Mouse (Mus musculus): ENCODE measurements at regions not wholly inside any gene's neighbourhood (a gene's known extent, or its start where the extent isn't known, plus 50 kb on each side); places are given as distances from the start of the nearest gene placed in this dataset.

DNA sequence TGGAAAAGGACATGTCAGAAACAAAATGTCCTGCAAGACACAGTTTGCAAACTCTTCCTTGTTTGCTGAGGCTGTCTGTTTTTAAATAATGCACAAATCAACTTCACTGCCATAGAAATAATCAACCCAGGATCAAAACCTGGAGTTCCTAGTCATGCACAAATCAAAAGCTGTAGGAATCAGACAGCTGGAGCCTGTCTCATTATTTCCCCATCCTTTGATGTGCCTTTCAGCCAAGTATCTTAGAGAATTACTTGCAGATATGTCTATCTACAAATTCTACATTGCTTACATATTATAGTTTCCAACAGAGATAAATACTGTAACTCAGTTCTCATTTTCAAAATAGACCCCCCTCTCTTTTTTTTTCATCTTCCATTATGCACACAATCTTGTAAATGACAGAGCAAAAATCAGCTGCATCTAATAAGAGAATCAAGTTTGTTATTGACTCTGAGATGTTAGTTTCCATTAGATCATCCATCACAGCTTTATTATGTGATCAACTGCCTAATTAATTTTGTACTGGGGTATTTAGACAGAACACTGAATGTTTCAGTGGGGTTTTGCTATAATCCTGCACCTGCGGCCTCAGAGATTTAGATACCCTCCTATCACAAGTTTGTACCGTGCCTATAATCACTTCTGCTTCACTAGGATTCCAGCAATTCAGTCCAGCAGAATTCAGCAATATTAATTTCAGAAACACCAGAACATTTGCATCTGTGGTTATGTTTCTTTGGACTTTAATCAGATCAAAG is 798.9 kb upstream of the Tenm2 start:
- Histone ChIP-seq H3K27ac (ENCODE audit: insufficient read depth, low read depth, low read length, poor library complexity, severe bottlenecking) (no peak overlapping the region), H3K36me3 (ENCODE audit: control insufficient read depth, insufficient read depth, low read length, poor library complexity, severe bottlenecking) (no peaks in the 10 kb centered on the region), H3K4me3 (ENCODE audit: insufficient read depth in 1 of 2, low read depth in 1 of 2, low read length in 2 of 2, poor library complexity in 1 of 2, severe bottlenecking in 1 of 2) (no peak overlapping the region), H3K9ac (ENCODE audit: insufficient read depth, low read depth, low read length, poor library complexity, severe bottlenecking) (no peak overlapping the region), H3K4me1 (ENCODE audit: control insufficient read depth in 2 of 2, insufficient read depth in 2 of 2, low read length in 2 of 2, poor library complexity in 1 of 2) (no peaks in the 10 kb centered on the region), H3K9me3 (ENCODE audit: control insufficient read depth, insufficient read depth, low read depth, low read length) (no peaks in the 10 kb centered on the region)
- in situ Hi-C loops (cut with MboI; ENCODE audit: low sequenced_read_pairs in 2 of 2, unreplicated experiment in 2 of 2): no loop called here
- TF ChIP-seq MAFK (IDR thresholded peaks at IDR 0.05; ENCODE audit: insufficient read depth, low read depth, low read length) (no peak), ZNF384 (IDR thresholded peaks at IDR 0.05; ENCODE audit: low read depth, low read length) (no peak), HCFC1 (IDR thresholded peaks at IDR 0.05; ENCODE audit: borderline replicate concordance, insufficient read depth, low read length) (no peak), ZC3H11A (IDR thresholded peaks at IDR 0.05; ENCODE audit: borderline replicate concordance, low read depth, low read length) (no peak), CHD2 (IDR thresholded peaks at IDR 0.05; ENCODE audit: low read depth, low read length) (no peak)
- DNase-seq (ENCODE audit: low read depth, low spot score): no peak

DNA sequence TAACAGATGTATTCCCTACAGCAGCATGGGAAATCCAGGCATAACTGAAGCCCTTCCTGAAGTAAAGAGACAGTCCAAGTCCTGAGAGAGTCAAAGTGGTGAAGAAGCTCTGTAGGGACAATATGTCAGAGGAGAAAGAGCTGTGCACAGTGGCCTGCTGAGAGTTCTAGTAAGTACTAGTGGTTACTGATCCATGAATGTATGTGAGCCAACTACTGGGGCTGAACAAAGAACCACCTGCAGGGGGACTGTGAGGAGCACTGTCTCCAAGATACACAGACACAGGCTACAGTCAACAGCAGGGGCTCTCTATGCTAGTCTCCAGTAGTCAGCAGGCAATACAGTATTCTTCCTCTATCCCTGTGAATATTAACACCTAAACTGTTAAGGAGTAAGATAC is 785.9 kb upstream of the Tenm2 start:
- in situ Hi-C loops (cut with MboI; ENCODE audit: low sequenced_read_pairs in 2 of 2, unreplicated experiment in 2 of 2): no loop called here
- Histone ChIP-seq H3K9me3 (ENCODE audit: control insufficient read depth, insufficient read depth, low read depth, low read length) (no peaks in the 10 kb centered on the region), H3K36me3 (ENCODE audit: control insufficient read depth, insufficient read depth, low read length, poor library complexity, severe bottlenecking) (no peaks in the 10 kb centered on the region), H3K4me1 (ENCODE audit: control insufficient read depth in 2 of 2, insufficient read depth in 2 of 2, low read length in 2 of 2, poor library complexity in 1 of 2) (no peaks in the 10 kb centered on the region), H3K4me3 (ENCODE audit: insufficient read depth in 1 of 2, low read depth in 1 of 2, low read length in 2 of 2, poor library complexity in 1 of 2, severe bottlenecking in 1 of 2) (no peak overlapping the region), H3K27ac (ENCODE audit: insufficient read depth, low read depth, low read length, poor library complexity, severe bottlenecking) (no peak overlapping the region), H3K9ac (ENCODE audit: insufficient read depth, low read depth, low read length, poor library complexity, severe bottlenecking) (no peak overlapping the region)
- no peak for DNase-seq (ENCODE audit: low read depth, low spot score)
- TF ChIP-seq ZC3H11A (IDR thresholded peaks at IDR 0.05; ENCODE audit: borderline replicate concordance, low read depth, low read length) (no peak), ZNF384 (IDR thresholded peaks at IDR 0.05; ENCODE audit: low read depth, low read length) (no peak), MAFK (IDR thresholded peaks at IDR 0.05; ENCODE audit: insufficient read depth, low read depth, low read length) (no peak), CHD2 (IDR thresholded peaks at IDR 0.05; ENCODE audit: low read depth, low read length) (no peak), HCFC1 (IDR thresholded peaks at IDR 0.05; ENCODE audit: borderline replicate concordance, insufficient read depth, low read length) (no peak)

DNA sequence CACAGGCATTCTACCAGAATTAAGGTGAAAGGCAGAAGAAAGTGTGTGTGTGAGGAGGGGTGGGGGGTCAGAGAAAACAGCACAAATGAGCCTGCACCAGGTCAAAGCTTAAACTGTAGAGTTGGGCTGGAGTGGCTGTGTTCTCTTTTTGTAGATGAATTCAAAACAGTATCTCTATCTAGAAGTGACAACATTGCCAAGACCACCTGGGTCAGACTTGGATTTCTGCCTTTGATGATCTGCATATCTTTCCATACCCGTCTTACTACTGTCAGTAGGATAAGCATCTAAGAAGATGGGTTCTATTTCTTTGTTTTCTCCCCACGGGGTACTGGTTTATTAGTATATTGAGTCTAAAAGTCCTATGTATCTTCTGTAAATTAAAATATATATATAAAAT is 742.4 kb upstream of the Tenm2 start:
- Histone ChIP-seq H3K27ac (ENCODE audit: insufficient read depth, low read depth, low read length, poor library complexity, severe bottlenecking) (no peak overlapping the region), H3K4me3 (ENCODE audit: insufficient read depth in 1 of 2, low read depth in 1 of 2, low read length in 2 of 2, poor library complexity in 1 of 2, severe bottlenecking in 1 of 2) (no peak overlapping the region), H3K9ac (ENCODE audit: insufficient read depth, low read depth, low read length, poor library complexity, severe bottlenecking) (no peak overlapping the region), H3K36me3 (ENCODE audit: control insufficient read depth, insufficient read depth, low read length, poor library complexity, severe bottlenecking) (no peaks in the 10 kb centered on the region), H3K9me3 (ENCODE audit: control insufficient read depth, insufficient read depth, low read depth, low read length) (no peaks in the 10 kb centered on the region), H3K4me1 (ENCODE audit: control insufficient read depth in 2 of 2, insufficient read depth in 2 of 2, low read length in 2 of 2, poor library complexity in 1 of 2) (no peaks in the 10 kb centered on the region)
- no peak for DNase-seq (ENCODE audit: low read depth, low spot score)
- in situ Hi-C loops (cut with MboI; ENCODE audit: low sequenced_read_pairs in 2 of 2, unreplicated experiment in 2 of 2): no loop called here
- no peak for TF ChIP-seq CHD2 (IDR thresholded peaks at IDR 0.05; ENCODE audit: low read depth, low read length)
- TF ChIP-seq HCFC1 (IDR thresholded peaks at IDR 0.05; ENCODE audit: borderline replicate concordance, insufficient read depth, low read length): no peak
- TF ChIP-seq MAFK (IDR thresholded peaks at IDR 0.05; ENCODE audit: insufficient read depth, low read depth, low read length): no peak
- TF ChIP-seq ZNF384 (IDR thresholded peaks at IDR 0.05; ENCODE audit: low read depth, low read length): no peak
- TF ChIP-seq ZC3H11A (IDR thresholded peaks at IDR 0.05; ENCODE audit: borderline replicate concordance, low read depth, low read length): no peak

DNA sequence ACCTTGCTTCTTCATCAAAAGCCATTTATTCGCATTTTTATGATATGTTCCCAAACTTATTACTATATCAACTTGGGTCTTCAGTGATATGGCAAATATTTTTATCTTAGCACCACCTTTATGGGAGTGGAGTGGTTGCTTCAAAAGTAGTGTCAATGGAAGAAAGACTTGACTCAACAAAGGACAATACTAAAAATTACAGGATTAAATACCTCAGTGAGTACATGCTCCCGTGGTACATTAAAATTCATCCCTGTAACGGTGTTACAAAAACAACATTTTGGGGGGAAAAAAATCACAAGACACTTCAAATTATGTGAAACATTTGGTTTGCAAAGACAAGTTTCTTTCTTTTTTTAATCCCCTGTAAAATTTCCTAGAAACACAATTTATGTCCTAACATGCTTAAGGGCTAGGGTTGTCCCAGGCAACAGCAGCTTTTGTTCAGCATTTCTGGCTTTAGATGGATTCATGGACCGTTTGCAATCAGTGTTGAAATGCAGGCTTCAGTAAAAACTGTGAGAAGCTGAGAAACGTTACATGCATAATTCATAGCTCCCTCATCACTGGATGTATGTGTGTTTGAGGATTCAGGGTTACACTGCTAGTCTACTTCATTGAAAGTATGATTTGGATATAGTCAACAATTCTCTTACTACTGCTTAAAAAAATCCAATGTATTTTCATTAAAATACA is 700.8 kb upstream of the Tenm2 start:
- H3K27ac ChIP-seq (ENCODE audit: insufficient read depth, low read depth, low read length, poor library complexity, severe bottlenecking): no peak overlapping the region
- H3K9me3 ChIP-seq (ENCODE audit: control insufficient read depth, insufficient read depth, low read depth, low read length): no peaks in the 10 kb centered on the region
- TF ChIP-seq MAFK (IDR thresholded peaks at IDR 0.05; ENCODE audit: insufficient read depth, low read depth, low read length) (no peak), ZNF384 (IDR thresholded peaks at IDR 0.05; ENCODE audit: low read depth, low read length) (no peak), ZC3H11A (IDR thresholded peaks at IDR 0.05; ENCODE audit: borderline replicate concordance, low read depth, low read length) (no peak), CHD2 (IDR thresholded peaks at IDR 0.05; ENCODE audit: low read depth, low read length) (no peak), HCFC1 (IDR thresholded peaks at IDR 0.05; ENCODE audit: borderline replicate concordance, insufficient read depth, low read length) (no peak)
- H3K4me3 ChIP-seq (ENCODE audit: insufficient read depth in 1 of 2, low read depth in 1 of 2, low read length in 2 of 2, poor library complexity in 1 of 2, severe bottlenecking in 1 of 2): no peak overlapping the region
- in situ Hi-C loops (cut with MboI; ENCODE audit: low sequenced_read_pairs in 2 of 2, unreplicated experiment in 2 of 2): no loop called here
- H3K4me1 ChIP-seq (ENCODE audit: control insufficient read depth in 2 of 2, insufficient read depth in 2 of 2, low read length in 2 of 2, poor library complexity in 1 of 2): no peaks in the 10 kb centered on the region
- DNase-seq (ENCODE audit: low read depth, low spot score): no peak
- H3K36me3 ChIP-seq (ENCODE audit: control insufficient read depth, insufficient read depth, low read length, poor library complexity, severe bottlenecking): no peaks in the 10 kb centered on the region
- H3K9ac ChIP-seq (ENCODE audit: insufficient read depth, low read depth, low read length, poor library complexity, severe bottlenecking): no peak overlapping the region

Data from ES-E14 (cell line).